Mouse (Mus musculus): ENCODE data around the gene Fbrsl1. TPM values are rescaled to one million over a fixed set of nuclear protein-coding genes. Genes with fewer than 3 reads are reported as not detected.

Fbrsl1 gene
- polyA plus RNA-seq, 1 experiment: 25.6 TPM

DNA sequence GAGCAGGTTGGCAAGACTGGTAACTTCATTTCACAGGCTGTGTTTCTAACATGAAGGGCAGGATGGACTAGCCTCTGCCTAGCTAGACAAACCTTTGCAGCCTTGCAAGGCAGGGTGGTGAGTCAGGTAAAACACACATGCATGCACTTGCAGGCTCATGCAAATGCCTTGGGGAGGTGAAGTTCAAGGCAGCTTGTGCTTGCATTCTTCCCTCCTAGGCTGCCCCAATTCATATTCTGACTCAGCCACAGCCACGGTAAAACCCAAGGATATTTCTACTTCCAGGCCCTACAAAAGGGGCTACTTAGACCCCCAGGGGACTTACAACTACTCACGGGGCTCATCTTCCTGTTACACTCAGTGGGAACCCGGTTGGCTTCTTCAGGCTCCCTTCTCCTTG, 20.0 kb downstream of the Fbrsl1 start:
- H3K27ac ChIP-seq (ENCODE audit: control insufficient read depth, insufficient read depth, low read depth, low read length, poor library complexity): no peak overlapping the region
- H3K4me1 ChIP-seq (ENCODE audit: control insufficient read depth, insufficient read depth, low read length): no peaks in the 10 kb centered on the region
- 81% methylated on average over 3 of the region's 3 CpGs for WGBS
- TF ChIP-seq POLR2A (IDR thresholded peaks at IDR 0.05; ENCODE audit: borderline replicate concordance, control insufficient read depth, low read depth, low read length) (no peak), CTCF (IDR thresholded peaks at IDR 0.05; ENCODE audit: control insufficient read depth, insufficient read depth, low read length) (no peak)
- no peak overlapping the region for H3K4me3 ChIP-seq (replicated peaks; ENCODE audit: control insufficient read depth, low read depth, low read length)

GRCm38 (mm10) chr5:110425187-110425586, 23.1 kb downstream of the Fbrsl1 start:
- WGBS: 83% methylated on average over 4 of the region's 4 CpGs
- TF ChIP-seq CTCF (IDR thresholded peaks at IDR 0.05; ENCODE audit: control insufficient read depth, insufficient read depth, low read length) (no peak), POLR2A (IDR thresholded peaks at IDR 0.05; ENCODE audit: borderline replicate concordance, control insufficient read depth, low read depth, low read length) (no peak)
- Histone ChIP-seq H3K27ac (ENCODE audit: control insufficient read depth, insufficient read depth, low read depth, low read length, poor library complexity) (no peak overlapping the region), H3K4me3 (replicated peaks; ENCODE audit: control insufficient read depth, low read depth, low read length) (no peak overlapping the region), H3K4me1 (ENCODE audit: control insufficient read depth, insufficient read depth, low read length) (no peaks in the 10 kb centered on the region; the same call in 1 of the 2 replicates)

- WGBS: 92% methylated on average over 5 of the region's 5 CpGs
- TF ChIP-seq POLR2A (IDR thresholded peaks at IDR 0.05; ENCODE audit: borderline replicate concordance, control insufficient read depth, low read depth, low read length): no peak
- no peak for TF ChIP-seq CTCF (IDR thresholded peaks at IDR 0.05; ENCODE audit: control insufficient read depth, insufficient read depth, low read length)
These were observed 24.1 kb downstream of the Fbrsl1 start for GRCm38 (mm10) chr5:110424204-110424603.

DNA sequence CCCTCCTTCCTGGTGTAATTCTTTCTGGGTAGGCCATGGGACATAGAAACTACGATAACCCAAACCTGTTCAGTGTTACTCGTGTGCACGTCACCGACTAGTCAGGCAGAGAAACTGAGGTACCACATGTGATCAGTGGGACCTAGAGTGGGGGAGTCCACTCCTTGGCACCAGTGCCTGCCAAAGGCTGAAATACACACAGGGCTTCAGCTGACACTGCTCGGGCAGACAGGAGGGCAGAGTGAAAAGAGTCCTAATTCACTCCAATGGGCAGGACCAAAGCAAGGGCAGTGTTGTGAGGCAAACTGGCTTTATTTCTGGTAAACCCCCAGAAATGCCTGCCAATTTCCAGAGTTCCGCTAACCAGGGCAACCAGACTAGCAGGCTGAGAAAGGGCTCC, 26.9 kb downstream of the Fbrsl1 start:
- Histone ChIP-seq H3K27ac (ENCODE audit: control insufficient read depth, insufficient read depth, low read depth, low read length, poor library complexity) (no peak overlapping the region), H3K4me3 (replicated peaks; ENCODE audit: control insufficient read depth, low read depth, low read length) (no peak overlapping the region), H3K4me1 (ENCODE audit: control insufficient read depth, insufficient read depth, low read length) (no peaks in the 10 kb centered on the region; the same call in 1 of the 2 replicates)
- WGBS: 83% methylated on average over 6 of the region's 6 CpGs
- no peak for TF ChIP-seq POLR2A (IDR thresholded peaks at IDR 0.05; ENCODE audit: borderline replicate concordance, control insufficient read depth, low read depth, low read length)
- TF ChIP-seq CTCF (IDR thresholded peaks at IDR 0.05; ENCODE audit: control insufficient read depth, insufficient read depth, low read length): no peak

More at GRCm38 (mm10) chr5:110424204-110424603, 24.1 kb downstream of the Fbrsl1 start:
- no peaks in the 10 kb centered on the region; the same call in 1 of the 2 replicates for H3K4me1 ChIP-seq (ENCODE audit: control insufficient read depth, insufficient read depth, low read length)
- H3K4me3 ChIP-seq (replicated peaks; ENCODE audit: control insufficient read depth, low read depth, low read length): no peak overlapping the region
- H3K27ac ChIP-seq (ENCODE audit: control insufficient read depth, insufficient read depth, low read depth, low read length, poor library complexity): no peak overlapping the region

DNA sequence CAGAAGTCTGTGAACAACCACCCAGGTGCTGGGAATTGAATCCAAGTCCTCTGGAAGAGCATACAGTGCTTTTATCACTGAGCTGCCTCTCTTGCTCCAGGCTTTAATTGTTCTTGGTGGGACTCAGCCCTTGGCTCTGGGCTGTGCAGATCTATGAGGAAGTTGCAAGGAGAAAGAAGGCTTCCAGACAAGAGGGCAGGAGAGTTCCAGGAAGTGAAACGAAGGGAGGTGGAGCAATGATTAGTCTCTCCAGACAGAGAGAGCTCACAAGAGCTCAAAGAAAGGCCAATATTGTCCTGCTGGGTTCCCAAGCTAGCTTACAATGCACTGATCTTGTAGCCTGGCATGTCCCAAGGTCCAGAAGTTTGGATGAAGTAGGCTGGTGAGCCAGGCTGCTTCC, 27.4 kb downstream of the Fbrsl1 start:
- 17% methylated on average over 1 of the region's 1 CpGs for WGBS
- TF ChIP-seq CTCF (IDR thresholded peaks at IDR 0.05; ENCODE audit: control insufficient read depth, insufficient read depth, low read length) (no peak), POLR2A (IDR thresholded peaks at IDR 0.05; ENCODE audit: borderline replicate concordance, control insufficient read depth, low read depth, low read length) (no peak)
- Histone ChIP-seq H3K27ac (ENCODE audit: control insufficient read depth, insufficient read depth, low read depth, low read length, poor library complexity) (no peak overlapping the region), H3K4me3 (replicated peaks; ENCODE audit: control insufficient read depth, low read depth, low read length) (no peak overlapping the region), H3K4me1 (ENCODE audit: control insufficient read depth, insufficient read depth, low read length) (no peaks in the 10 kb centered on the region; the same call in 1 of the 2 replicates)

DNA sequence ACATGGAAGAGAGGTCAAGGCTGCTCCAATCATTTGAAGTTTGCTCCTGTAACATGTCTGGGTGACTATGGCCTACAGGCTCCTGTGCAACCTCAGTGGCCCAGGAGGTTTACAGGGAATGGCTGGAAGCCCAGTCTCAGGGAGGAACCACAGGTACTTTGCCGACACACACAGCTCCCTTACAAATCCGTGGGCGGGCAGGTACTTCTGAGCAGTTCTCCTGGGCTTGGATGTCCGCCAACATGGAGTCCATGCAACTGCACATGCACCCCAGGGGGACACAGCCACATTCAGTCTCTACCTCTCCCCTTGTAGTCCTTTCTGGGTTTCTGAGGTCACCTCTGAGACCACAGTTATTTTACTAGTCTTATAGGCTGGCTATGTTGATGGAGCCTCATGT, 28.1 kb downstream of the Fbrsl1 start:
- whole genome bisulfite sequencing: 90% methylated on average over 4 of the region's 4 CpGs
- no peaks in the 10 kb centered on the region; the same call in 1 of the 2 replicates for H3K4me1 ChIP-seq (ENCODE audit: control insufficient read depth, insufficient read depth, low read length)
- no peak for TF ChIP-seq POLR2A (IDR thresholded peaks at IDR 0.05; ENCODE audit: borderline replicate concordance, control insufficient read depth, low read depth, low read length)

GRCm38 (mm10) chr5:110418523-110418911, 29.8 kb downstream of the Fbrsl1 start:
- Histone ChIP-seq H3K4me1 (ENCODE audit: control insufficient read depth, insufficient read depth, low read length) (no peaks in the 10 kb centered on the region; the same call in 1 of the 2 replicates), H3K27ac (ENCODE audit: control insufficient read depth, insufficient read depth, low read depth, low read length, poor library complexity) (no peak overlapping the region), H3K4me3 (replicated peaks; ENCODE audit: control insufficient read depth, low read depth, low read length) (no peak overlapping the region)
- TF ChIP-seq POLR2A (IDR thresholded peaks at IDR 0.05; ENCODE audit: borderline replicate concordance, control insufficient read depth, low read depth, low read length): no peak
- TF ChIP-seq CTCF (IDR thresholded peaks at IDR 0.05; ENCODE audit: control insufficient read depth, insufficient read depth, low read length): no peak
- 85% methylated on average over 1 of the region's 1 CpGs for WGBS

More for the DNA sequence above, 28.1 kb downstream of the Fbrsl1 start:
- H3K27ac ChIP-seq (ENCODE audit: control insufficient read depth, insufficient read depth, low read depth, low read length, poor library complexity): no peak overlapping the region
- no peak overlapping the region for H3K4me3 ChIP-seq (replicated peaks; ENCODE audit: control insufficient read depth, low read depth, low read length)

DNA sequence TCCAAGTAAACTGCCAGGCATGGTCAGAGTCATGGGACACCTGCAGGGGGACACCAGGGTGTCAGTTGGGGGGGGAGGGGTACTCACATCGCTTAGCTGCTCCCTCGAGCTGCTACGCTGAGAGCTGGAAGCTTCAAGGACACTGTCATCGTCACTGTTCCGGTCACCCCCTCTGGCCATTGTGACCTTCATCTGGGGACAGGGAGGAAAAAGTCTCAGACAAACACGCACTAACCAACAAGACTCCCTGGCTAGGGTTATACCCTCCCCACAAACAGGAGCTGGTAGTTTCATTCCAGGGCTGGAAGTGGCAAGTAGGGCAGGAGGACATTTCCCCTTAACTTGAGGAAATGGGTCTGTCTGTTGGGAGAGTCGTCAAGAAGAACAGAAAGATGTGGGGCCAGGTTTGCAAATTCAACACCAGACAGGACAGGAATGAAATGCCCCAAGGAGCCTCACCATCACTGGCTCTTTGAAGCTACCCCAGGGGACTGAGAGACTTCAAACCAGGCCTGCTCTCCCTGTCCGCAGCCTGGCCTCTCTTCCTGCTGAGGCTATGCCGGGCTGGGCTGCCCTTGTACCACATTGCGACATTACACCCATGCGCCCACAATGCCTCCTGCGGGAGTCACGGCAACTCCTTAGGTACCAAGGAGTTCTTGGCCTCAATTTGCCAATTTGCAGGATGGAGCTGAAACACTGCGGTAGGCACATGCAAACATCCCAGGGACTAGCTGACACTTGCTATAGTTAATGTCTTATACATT, 30.4 kb downstream of the Fbrsl1 start:
- Histone ChIP-seq H3K4me1 (ENCODE audit: control insufficient read depth, insufficient read depth, low read length) (no peaks in the 10 kb centered on the region; the same call in 1 of the 2 replicates), H3K27ac (ENCODE audit: control insufficient read depth, insufficient read depth, low read depth, low read length, poor library complexity) (no peak overlapping the region), H3K4me3 (replicated peaks; ENCODE audit: control insufficient read depth, low read depth, low read length) (no peak overlapping the region)
- WGBS: 77% methylated on average over 14 of the region's 14 CpGs
- TF ChIP-seq POLR2A (IDR thresholded peaks at IDR 0.05; ENCODE audit: borderline replicate concordance, control insufficient read depth, low read depth, low read length) (no peak), CTCF (IDR thresholded peaks at IDR 0.05; ENCODE audit: control insufficient read depth, insufficient read depth, low read length) (no peak)

Measured in bone marrow, adult 2 months (tissue).